Mouse (Mus musculus) frontal cortex, postnatal 14 days (tissue): Measurements from ENCODE around the gene Ttf1.

Experiments used
- DNase-seq, 2 experiments: peaks; one replicate each; pipeline ENCODE4 v3.0.0; 2022; ENCODE audit warnings: low spot score in 2 of 2

The Ttf1 gene

DNA sequence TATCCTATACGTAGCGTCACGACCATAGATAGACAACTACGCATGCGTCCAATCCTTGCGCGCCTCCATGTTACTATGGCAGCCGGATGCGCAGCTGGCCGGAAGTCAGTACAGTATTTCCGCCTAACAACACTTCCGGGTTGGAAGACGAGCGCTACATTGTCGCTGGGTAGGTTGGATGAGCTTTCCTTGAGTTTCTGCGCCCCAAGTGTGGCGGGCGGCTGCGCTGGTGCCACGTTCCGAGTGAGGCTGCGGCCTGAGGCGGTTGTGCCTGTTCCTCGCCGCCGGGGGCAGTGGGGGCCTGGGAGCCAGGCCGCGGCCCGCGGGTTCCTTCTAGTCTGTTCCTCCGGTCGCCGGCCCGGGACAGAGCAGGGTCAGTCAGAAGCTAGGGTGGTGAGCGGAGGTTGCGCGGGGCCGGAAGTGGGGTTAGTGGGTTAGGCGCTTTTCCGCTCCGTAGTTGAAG is at the start of gene Ttf1:
TSS of gene Ttf1 (plus strand) at position 128 of the 463 bp plus-strand sequence.
- peak; percentile 83 to 88 for DNase-seq

- DNase-seq = no peak
Observed at GRCm38 (mm10) chr2:29012523-29012922, 47.5 kb upstream of the Ttf1 start.

DNA sequence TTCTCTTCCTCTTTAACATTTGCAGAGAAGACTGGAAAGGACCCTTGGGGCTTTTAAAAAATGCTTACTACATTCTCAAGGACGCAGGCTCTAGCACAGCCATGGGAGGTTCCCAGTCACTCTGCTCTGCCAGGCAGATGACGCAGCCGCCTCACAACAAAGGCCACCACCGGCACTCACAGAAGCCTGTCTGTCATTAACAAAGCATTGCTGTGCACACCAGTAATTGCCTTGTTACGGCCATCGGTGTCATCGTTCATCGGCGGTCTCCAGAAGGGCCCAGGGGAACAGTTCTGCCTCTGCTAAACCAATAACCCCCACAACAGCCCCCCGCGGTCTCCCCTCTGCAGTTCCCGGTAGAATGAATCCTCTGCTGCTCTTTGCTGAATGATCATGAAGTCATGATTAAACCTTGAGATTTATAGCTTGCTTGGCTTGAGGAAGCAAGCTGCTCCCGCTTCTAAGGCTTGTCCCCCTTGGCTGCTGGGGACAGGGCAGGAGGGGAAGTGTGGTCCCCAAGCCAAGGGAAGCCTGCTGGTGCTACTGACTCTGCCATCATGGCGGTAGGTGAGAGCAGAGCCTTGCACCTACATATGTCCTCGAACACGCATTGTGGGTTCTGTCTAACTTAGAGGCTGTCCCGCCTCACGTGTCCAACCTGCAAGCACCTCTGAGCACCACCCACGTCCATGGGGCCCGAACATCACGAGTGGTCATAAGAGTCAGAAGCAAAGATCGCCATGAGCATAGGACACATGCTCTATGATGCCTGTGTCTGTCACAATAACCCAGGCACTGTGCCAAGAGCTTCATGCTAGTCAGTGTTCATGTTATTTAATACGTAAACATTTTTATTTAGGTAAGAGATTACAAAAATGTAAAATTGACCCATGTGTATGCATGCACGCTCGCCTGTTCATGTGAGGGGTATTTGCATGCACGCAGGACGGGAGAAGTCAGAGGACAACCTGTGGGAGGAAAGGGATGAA is 43.2 kb upstream of the Ttf1 start:
- DNase-seq = no peak

GRCm38 (mm10) chr2:29018680-29019079 is 41.4 kb upstream of the Ttf1 start:
- no peak for DNase-seq

GRCm38 (mm10) chr2:29021025-29021424 is 39.0 kb upstream of the Ttf1 start:
- DNase-seq = no peak

GRCm38 (mm10) chr2:29023001-29023400 is 37.1 kb upstream of the Ttf1 start:
- no peak for DNase-seq

DNA sequence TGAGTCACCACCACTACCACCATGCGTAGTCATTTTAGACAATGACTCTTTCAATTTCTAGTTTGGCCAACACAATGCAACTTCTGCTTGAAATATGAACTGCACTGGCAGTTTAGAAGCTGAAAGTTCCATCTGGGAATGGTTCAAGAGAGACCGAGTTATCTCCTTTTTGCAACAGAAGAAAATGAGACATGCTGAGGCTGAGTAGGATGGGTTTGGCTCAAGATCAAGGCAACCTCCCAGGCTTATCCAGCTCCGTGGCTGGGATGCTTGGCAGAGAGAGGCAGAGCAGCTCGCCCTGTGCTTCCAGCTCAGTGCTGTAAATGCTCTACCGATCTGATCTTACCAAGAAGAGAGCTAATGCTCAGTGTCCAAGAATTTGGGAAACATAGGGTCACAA is 34.8 kb upstream of the Ttf1 start:
- DNase-seq = peak in 1 of 2 experiments; percentile 12

DNA sequence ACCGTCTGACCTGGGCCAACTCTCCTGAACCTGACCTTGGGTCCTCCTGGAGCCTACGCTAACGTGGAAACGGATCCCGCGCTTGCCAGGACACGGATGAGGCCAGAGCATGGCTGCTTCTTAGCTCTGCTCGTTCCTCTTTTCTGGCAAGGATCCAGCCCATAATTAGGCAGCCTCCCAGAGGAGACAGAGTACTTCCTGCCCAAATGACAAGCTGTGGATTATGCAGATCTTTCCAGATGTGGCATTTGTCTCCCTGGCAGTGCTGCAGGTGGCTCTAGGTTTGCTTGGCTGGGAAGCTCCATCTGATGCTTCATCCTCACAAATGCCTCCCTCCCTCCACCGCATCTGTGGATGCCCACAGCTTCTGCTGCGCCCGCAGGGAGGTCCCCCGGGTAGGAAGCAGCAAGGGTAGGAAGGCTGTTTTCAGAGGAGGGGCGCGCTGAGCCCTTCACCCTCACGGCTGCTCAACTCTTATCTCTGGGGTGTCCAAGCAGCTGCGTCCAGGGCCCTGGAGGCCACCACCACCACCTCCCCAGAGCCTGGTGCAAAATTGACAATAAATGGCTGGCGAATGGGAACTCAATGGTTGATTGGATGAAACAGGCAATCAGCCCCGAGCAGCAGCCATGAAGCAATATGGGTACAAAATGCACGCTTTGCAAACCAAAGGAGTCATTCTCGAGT is 29.9 kb upstream of the Ttf1 start:
- DNase-seq = no peak

DNA sequence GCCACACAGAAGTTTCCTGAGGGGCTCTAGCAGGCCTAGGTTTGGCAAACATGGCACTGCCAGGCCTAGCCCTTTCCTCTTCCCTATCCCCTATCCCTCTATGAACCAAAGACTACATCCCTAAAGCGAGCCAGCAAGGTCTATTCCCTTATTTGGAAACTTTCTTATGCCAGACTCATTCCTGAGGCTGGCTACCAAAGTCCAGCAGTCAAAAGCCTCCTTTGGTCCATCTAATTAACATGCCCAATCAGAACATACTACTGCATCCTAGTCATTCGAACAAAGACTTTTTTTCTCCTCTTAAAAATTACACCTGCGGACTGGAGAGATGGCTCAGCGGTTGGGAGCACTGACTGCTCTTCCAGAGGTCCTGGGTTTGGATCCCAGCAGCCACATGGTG is 28.1 kb upstream of the Ttf1 start:
- DNase-seq = no peak

DNA sequence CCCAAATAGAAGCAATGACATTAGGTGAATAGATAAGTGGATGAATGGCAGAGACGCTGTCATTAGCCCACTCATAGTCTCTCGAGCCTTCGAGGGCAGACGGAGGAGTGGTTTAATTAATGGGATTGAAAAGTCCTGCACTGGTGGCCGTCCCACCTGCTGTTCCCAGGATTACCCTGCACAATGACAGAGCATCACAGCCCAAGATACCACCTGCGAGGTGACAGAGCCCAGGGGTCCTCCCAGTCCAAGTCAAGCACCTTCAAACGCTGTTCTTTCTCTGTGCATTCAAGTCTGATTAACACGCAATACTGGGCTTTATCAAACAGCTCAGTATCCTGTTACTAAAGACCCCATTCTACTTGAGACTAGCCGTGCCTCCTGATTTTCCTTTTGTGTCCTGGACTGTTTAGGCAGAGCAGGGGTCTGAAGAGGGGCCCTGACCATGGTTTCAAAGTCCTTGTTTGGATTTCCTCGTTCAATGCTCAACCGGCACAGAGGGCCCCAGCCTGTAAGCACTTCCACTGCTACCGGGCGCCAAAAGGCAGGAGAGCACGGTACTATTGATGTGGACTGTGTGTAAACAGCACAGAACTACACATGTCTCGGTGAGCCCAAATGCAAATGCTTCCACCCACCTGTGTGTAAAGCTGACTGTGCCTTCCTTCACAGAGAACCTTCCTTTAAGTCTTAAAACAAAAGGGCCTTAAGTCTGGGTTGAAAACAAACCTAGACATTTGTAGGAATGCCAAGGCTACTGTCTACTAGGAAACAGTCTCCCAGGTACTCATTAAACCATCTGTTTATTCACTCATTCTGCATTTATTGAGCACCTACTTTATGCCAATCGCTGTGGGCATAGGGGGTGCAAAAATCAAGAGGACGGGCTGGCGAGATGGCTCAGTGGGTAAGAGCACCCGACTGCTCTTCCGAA is 25.3 kb upstream of the Ttf1 start:
- no peak for DNase-seq

DNA sequence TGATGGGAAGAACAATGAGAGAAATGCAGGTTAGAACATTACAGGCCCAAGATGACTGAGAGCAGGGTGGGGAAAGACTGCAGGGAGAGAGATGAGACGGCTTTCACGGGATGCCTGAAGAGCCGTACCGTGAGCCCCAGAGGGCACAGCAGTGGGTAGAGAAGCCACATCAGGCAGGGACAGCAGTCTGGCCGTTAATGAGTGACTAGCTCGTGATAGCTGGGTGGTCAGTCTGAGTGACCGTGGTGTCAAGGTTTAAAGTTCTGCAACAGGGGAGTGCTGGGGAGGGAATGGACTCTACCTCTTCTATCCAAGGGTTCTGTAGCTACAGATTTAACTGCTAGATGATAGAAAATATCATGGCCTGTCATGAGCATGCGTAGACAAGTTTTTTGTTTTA is 24.4 kb upstream of the Ttf1 start:
- DNase-seq = no peak

DNA sequence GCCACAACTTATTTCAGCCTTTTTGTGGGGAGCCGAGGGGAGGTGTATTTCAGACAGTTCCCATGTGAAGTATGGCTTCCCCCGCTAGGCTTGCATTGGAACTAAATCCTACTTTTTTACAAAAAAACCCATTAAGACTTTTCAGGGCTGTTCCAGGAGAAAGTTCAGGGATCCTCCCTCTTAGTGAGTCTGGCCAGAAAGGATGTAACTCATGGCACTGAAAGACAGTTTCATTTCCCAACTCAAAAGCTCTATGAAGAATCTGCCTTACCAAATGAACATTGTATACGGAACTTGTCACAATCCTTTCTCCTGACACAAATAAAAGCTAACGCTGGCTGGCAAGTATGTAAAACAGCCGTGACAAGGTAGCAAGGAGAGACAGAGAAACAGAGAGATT is 20.3 kb upstream of the Ttf1 start:
- no peak for DNase-seq

DNA sequence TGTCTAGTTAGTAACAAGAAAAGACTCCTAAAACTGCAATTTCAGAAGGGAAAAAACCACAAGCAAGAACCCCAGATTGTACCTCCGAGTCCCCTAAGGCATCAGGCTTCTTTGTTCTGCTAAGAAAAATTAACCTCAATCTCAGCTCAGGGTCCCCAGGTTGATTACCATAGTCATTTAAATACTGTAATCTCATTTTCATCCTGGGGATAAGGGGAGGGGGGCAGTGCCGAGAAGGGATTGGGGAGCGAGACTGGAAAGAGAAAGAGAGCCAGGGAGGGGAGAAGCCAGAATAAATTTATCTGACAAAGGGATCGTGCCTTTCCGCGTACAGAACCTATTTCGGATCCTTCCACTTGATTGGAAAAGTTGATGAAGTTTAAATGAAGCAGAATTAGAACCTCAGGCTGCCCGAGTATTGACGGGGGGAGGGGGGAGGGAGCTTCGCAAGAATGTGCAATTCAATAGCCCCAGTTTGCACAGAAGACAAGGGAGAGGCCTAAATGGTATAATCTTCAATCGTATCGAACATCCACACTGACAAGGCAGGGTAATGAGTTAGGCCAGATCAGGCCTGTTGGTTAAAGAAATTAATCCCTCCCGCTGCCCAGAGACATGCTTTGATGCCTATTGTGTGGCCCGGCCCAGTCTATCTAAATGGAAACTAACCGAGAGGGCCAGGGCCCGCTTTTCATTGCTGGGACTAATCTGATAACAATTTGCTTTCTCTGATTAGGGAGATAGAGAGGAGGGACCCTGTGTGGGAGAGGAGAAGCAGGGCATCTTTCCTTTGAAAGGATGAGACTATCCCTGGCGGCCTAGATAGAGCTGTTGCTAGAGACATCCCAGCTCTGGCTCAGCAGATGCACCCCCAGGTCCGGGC is 19.2 kb upstream of the Ttf1 start:
- no peak for DNase-seq

- DNase-seq = no peak
Observed at GRCm38 (mm10) chr2:29041477-29041768, 18.6 kb upstream of the Ttf1 start.

DNA sequence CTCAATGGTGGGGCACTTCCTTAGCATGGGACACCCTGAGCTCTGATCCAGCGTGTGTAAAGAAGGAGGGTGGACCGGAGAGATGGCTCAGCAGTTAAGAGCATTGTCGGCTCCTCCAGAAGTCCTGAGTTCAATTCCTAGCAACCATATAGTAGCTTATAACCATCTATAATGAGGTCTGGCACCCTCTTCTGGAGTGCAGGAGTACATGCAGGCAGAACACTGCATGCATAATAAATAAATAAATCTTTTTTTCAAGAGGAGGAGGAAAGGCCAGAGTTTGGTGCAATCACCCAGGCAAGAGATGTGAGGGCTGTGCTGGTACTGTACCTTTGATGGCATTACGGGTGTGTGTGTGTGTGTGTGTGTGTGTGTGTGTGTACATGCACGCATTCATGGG is 17.9 kb upstream of the Ttf1 start:
- no peak for DNase-seq

DNA sequence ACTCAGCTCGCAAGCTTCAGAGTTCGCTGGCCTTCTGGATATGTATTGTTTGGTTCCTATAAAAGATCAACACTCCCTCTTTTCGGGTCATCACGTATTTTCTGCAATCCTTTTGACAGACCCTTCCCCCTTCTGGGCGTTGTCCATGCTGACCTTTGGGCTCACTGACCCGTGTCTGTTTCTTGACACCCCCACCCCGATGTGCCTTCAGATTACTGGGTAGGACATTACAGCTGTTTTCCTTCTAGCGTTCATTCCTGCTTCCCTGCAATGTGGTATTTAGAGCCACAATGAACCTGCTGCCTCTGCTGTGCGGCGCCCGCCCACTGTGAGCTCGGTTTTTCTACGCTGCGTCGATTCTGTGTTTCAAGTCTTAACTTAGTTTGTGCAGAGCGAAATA is 13.9 kb upstream of the Ttf1 start:
- DNase-seq = peak in 1 of 2 experiments; percentile 6

DNA sequence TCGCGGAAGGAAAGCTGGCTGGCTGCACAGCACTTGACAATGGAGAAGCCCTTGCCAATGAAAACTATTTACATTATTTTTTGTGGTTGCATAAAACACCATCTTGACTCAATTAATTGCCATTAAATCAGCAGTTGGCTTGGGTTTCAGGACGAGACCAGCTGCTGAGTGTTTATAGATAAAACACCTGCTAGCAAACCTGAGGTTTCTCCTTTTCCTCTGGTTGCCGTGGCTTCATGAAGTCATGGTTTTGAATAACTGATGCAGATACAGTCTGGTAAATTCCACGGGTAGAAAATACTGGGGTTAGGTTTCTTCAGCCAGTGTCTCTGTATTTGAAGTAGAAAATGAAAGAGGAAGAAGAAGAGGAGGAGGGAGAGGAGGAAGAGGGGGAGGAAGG is 8.1 kb upstream of the Ttf1 start:
- DNase-seq = no peak

DNA sequence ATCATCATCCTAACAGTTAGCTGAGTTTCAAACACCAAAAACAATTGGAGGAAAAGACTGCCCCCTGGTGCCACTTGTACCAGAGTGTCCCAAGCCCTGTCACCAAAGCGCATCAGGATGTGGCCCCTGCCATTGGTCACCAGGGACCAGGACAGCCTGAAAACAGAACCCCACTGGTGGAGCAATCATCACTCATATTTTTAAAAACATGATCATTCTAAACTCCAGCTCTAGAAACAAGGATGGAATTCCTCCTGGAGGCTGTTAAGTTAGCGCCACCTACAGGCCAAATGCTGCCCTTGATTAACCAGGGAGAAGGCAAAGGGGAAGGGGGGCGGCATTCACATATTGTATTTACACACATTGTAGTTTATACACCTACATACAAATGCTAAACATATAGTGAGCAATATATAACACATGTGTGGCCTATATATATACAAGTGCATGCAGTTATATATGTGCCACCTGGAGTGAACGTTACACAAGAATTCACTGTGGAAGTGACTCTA is 7.1 kb upstream of the Ttf1 start:
- peak in 1 of 2 experiments; percentile 42 for DNase-seq

GRCm38 (mm10) chr2:29053802-29054544 is 6.1 kb upstream of the Ttf1 start:
- peak in 1 of 2 experiments; percentile 63 for DNase-seq

DNA sequence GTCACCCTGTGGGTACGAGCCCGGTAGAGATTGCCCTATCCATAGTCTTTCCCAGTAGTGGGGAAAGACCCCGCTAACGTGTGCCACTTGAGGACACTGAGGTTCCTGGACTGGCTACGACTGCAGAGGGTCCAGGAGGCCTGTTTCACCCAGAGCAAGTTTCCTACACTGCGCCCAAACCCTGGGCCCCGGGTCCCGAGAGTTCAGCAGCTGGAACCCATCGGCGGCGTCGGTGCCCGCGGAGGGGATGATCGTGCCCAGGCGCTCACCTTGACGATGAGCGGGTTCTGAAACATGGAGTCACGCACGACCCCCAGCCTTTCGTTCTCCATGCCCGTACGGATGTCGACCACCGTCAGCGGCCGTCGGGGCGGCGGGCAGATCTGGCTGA is 5.5 kb upstream of the Ttf1 start:
- no peak for DNase-seq
